Mouse (Mus musculus) ES-Bruce4 (cell line): ENCODE results near the gene Tspan7. TPM values are rescaled to one million over a fixed set of nuclear protein-coding genes. Genes with fewer than 3 reads are reported as not detected.

ENCODE experiments used
- H3K27ac ChIP-seq: 2 replicates; pipeline ENCODE4 v1.5.1; 2012; ENCODE audit warnings: low read length, inconsistent platforms; ENCODE audit not compliant: insufficient read depth
- H3K27me3 ChIP-seq: 2 replicates; pipeline ENCODE4 v1.6.1; 2012; ENCODE audit warnings: mild to moderate bottlenecking, low read length, inconsistent platforms; ENCODE audit not compliant: control insufficient read depth, poor library complexity, insufficient read depth, severe bottlenecking
- H3K36me3 ChIP-seq: 2 replicates; pipeline ENCODE4 v1.6.1; 2012; ENCODE audit warnings: inconsistent platforms, mild to moderate bottlenecking, low read length, moderate library complexity; ENCODE audit not compliant: control insufficient read depth, poor library complexity, insufficient read depth, severe bottlenecking
- H3K4me1 ChIP-seq: one replicate; pipeline ENCODE4 v1.8.1; 2011; ENCODE audit warnings: low read length; ENCODE audit not compliant: control insufficient read depth, insufficient read depth
- H3K4me3 ChIP-seq: 2 replicates; pipeline ENCODE4 v1.5.1; 2011; ENCODE audit warnings: low read depth, mild to moderate bottlenecking, low read length
- H3K9ac ChIP-seq: 2 replicates; pipeline ENCODE4 v1.6.1; 2012; ENCODE audit warnings: low read depth, mild to moderate bottlenecking, inconsistent platforms; ENCODE audit not compliant: poor library complexity, severe bottlenecking
- H3K9me3 ChIP-seq: replicated peaks from 2 replicates; pipeline ENCODE4 v1.6.1; 2012; ENCODE audit warnings: mild to moderate bottlenecking, low read length, inconsistent platforms; ENCODE audit not compliant: control insufficient read depth, poor library complexity, insufficient read depth, severe bottlenecking
- CTCF ChIP-seq: IDR thresholded peaks from one replicate; pipeline ENCODE4 v1.8.1; 2011; ENCODE audit warnings: low read depth, low read length
- EP300 ChIP-seq: IDR thresholded peaks from 2 replicates; pipeline ENCODE4 v1.6.1; 2011; ENCODE audit warnings: low read depth, low read length; ENCODE audit not compliant: insufficient read depth
- POLR2A ChIP-seq: IDR thresholded peaks from one replicate; pipeline ENCODE4 v1.8.1; 2011; ENCODE audit warnings: low read length; ENCODE audit not compliant: insufficient read depth
- polyA plus RNA-seq: library from polyadenylated mRNA; stranded (reverse); fragments of >200 nt; gene quantifications from 2 replicates; pipeline ENCODE4 v1.2.4, GENCODE M21; 2011; ENCODE audit warnings: low read depth; ENCODE audit not compliant: missing spikeins, insufficient read depth, insufficient read length

Gene Tspan7
- polyA plus RNA-seq, 1 experiment = 36.9 TPM

GRCm38 (mm10) chrX:10535450-10535849 lies 50.5 kb downstream of the Tspan7 start:
- H3K4me3 ChIP-seq = no peak overlapping the region
- no peaks in the 10 kb centered on the region for H3K4me1 ChIP-seq
- no peak overlapping the region for H3K9ac ChIP-seq
- H3K36me3 ChIP-seq = no peaks in the 10 kb centered on the region
- H3K9me3 ChIP-seq = no peaks in the 10 kb centered on the region
- H3K27me3 ChIP-seq = no peaks in the 10 kb centered on the region
- no peak overlapping the region for H3K27ac ChIP-seq
- TF ChIP-seq POLR2A = no peak
- no peak for TF ChIP-seq CTCF
- no peak for TF ChIP-seq EP300

DNA sequence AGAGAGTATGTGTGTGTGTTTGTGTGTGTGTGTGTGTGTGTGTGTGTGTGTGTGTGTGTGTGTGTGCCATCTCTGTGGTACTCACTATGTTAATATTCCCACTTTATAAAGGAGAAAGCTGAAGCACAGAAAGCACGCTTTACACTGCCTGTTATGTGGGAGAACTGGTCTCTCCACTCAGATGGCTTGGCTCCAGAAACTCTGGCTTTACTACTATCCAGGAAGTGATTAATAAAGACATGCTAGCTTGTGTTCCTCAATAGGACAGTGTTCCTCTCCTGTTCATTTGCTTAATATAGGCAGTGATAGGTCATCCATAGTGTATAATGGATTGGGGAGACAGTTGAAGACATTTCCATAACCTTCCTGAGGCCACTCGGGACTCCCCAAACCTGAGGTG lies 54.1 kb downstream of the Tspan7 start:
- Histone ChIP-seq H3K4me3 (no peak overlapping the region), H3K27me3 (no peaks in the 10 kb centered on the region), H3K9me3 (no peaks in the 10 kb centered on the region), H3K4me1 (no peaks in the 10 kb centered on the region), H3K9ac (no peak overlapping the region), H3K36me3 (no peaks in the 10 kb centered on the region), H3K27ac (no peak overlapping the region)
- TF ChIP-seq EP300 = no peak
- TF ChIP-seq CTCF = no peak
- no peak for TF ChIP-seq POLR2A

DNA sequence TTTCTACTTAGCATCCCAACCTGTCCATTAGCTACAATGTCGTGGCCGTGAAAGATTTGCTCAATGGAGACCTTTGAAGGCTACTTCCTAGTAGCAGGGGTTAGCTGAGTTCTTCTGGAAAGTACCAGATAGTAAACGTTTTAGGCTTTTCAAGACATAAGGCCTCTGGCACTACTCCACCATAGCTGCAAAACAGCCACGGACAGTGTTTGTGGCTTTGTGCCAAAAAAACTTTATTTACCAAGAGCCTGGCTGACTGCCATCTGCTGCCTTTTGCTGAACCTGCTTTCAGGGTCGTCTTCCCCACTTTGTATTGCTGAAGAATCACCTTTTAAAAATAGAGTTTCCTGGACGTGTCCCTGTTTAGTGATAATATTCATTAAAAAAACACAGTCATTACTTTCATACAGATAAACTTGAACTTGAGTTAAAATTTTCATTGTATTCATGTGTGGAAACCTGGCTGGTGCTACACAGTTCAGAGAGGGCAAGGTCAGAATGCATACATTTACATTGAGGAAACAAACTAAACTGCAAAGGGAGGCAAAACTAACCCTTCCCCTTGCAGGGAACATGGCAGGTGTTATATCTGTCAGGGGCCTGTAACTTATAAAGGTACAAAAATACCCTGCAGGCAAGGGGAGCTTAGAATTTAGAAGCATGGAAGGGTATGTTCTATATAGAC lies 54.7 kb downstream of the Tspan7 start:
- no peak for TF ChIP-seq POLR2A
- no peak for TF ChIP-seq CTCF
- no peak for TF ChIP-seq EP300
- no peaks in the 10 kb centered on the region for H3K36me3 ChIP-seq
- H3K9ac ChIP-seq = no peak overlapping the region
- no peaks in the 10 kb centered on the region for H3K27me3 ChIP-seq
- no peak overlapping the region for H3K27ac ChIP-seq
- no peaks in the 10 kb centered on the region for H3K9me3 ChIP-seq
- H3K4me3 ChIP-seq = no peak overlapping the region
- H3K4me1 ChIP-seq = no peaks in the 10 kb centered on the region

DNA sequence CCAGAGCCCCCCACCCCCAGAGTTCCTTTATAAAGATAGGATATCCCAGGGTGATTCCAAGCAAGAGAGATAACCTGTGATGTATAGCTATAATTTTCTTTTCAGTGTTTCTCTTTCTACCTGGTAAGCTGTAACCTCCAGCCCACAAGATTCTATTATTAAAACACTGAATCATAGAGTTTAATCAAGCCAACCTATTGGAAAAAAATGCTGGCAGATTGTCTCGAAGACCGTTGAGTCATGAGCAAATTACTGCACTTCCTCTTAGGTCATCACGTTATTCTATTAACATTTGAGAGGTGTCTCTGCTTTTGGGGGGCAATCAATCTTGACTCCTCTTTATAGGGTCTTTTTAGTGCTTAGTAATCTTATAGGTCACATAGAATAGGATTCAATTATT lies 61.9 kb downstream of the Tspan7 start:
- TF ChIP-seq CTCF = no peak
- TF ChIP-seq POLR2A = no peak
- no peak for TF ChIP-seq EP300
- Histone ChIP-seq H3K27ac (no peak overlapping the region), H3K4me3 (no peak overlapping the region), H3K9me3 (no peaks in the 10 kb centered on the region), H3K9ac (no peak overlapping the region), H3K27me3 (no peaks in the 10 kb centered on the region), H3K4me1 (no peaks in the 10 kb centered on the region), H3K36me3 (no peaks in the 10 kb centered on the region)

DNA sequence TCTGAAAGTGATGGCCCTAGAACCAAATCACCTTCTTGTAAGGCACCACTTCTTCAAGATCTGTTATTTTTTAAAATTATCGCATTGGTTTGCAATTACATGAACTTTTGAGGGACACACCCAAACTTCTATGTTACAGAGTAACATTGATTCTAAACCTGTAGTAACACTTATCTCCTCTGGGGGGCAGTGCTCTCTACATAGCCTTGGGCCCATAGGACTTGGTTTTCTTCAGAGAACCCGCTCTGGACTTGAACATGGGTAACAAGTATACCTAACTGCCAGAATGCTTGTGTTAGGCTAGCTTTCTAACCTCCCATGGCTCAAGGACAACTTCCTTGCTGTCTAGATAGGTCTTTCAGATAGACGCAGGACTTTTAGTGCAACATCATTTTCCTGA lies 64.8 kb downstream of the Tspan7 start:
- TF ChIP-seq CTCF = no peak
- no peak for TF ChIP-seq EP300
- TF ChIP-seq POLR2A = no peak
- H3K4me3 ChIP-seq = no peak overlapping the region

GRCm38 (mm10) chrX:10556899-10557298 lies 71.9 kb downstream of the Tspan7 start:
- Histone ChIP-seq H3K4me3 (no peak overlapping the region), H3K4me1 (no peaks in the 10 kb centered on the region), H3K27ac (no peak overlapping the region), H3K27me3 (no peaks in the 10 kb centered on the region), H3K9ac (no peak overlapping the region), H3K36me3 (no peaks in the 10 kb centered on the region), H3K9me3 (no peaks in the 10 kb centered on the region)
- TF ChIP-seq CTCF (no peak), EP300 (no peak), POLR2A (no peak)

More for the DNA sequence above, 64.8 kb downstream of the Tspan7 start:
- Histone ChIP-seq H3K27ac (no peak overlapping the region), H3K9ac (no peak overlapping the region), H3K9me3 (no peaks in the 10 kb centered on the region), H3K4me1 (no peaks in the 10 kb centered on the region), H3K36me3 (no peaks in the 10 kb centered on the region), H3K27me3 (no peaks in the 10 kb centered on the region)
